Mouse (Mus musculus): ENCODE results near the gene Tex13c3.
"Not testable (repeated sequence)": the region's sequence is repeated elsewhere in the genome, so short reads cannot be mapped to it uniquely, and the experiment has no call there.

The Tex13c3 gene

GRCm38 (mm10) chrX:19481219-19481618 is at the start of gene Tex13c3:
TSS of gene Tex13c3 (minus strand) at chrX:19481319.
- DNase-seq (ENCODE audit: low spot score), result not testable (repeated sequence)

GRCm38 (mm10) chrX:19489731-19490130 is 8.6 kb upstream of the Tex13c3 start:
- no peak for DNase-seq (ENCODE audit: low spot score)

All from lung, postnatal 25 days (tissue).